Mouse (Mus musculus) midbrain, postnatal 0 days (tissue): Measurements from ENCODE around the gene Tchh. TPM values are rescaled to one million over a fixed set of nuclear protein-coding genes. Genes with fewer than 3 reads are reported as not detected.

ENCODE experiments used
- ATAC-seq: fragments of 200-750 bp; cut with Nextera tagmentation; 2 replicates; pipeline ENCODE4 v1.8.0; 2017; ENCODE audit warnings: moderate number of reproducible peaks, mild to moderate bottlenecking, moderate TSS enrichment, moderate library complexity; ENCODE audit not compliant: low FRiP score
- DNase-seq: peaks from one replicate; pipeline ENCODE4 v3.0.0-alpha.2; 2015; ENCODE audit warnings: low spot score
- H3K27ac ChIP-seq: fragments of 300-500 bp; sonication (generic); 2 replicates; pipeline ENCODE4 v1.5.1; 2014; ENCODE audit warnings: low read depth, mild to moderate bottlenecking, low read length, mixed read lengths
- H3K27me3 ChIP-seq: fragments of 300-500 bp; sonication (generic); 2 replicates; pipeline ENCODE4 v1.6.1; 2014; ENCODE audit warnings: low read length, control low read depth, mixed read lengths; ENCODE audit not compliant: insufficient read depth
- H3K36me3 ChIP-seq: fragments of 300-500 bp; sonication (generic); 2 replicates; pipeline ENCODE4 v1.6.1; 2014; ENCODE audit warnings: low read length, control low read depth, mixed read lengths; ENCODE audit not compliant: insufficient read depth
- H3K4me1 ChIP-seq: fragments of 300-500 bp; sonication (generic); 2 replicates; pipeline ENCODE4 v1.6.1; 2014; ENCODE audit warnings: mild to moderate bottlenecking, control low read depth, antibody characterized with exemption, low read length, mixed read lengths; ENCODE audit not compliant: insufficient read depth
- H3K4me2 ChIP-seq: fragments of 300-500 bp; sonication (generic); 2 replicates; pipeline ENCODE4 v1.6.1; 2014; ENCODE audit warnings: low read depth, mild to moderate bottlenecking, low read length, mixed read lengths; ENCODE audit not compliant: poor library complexity, severe bottlenecking
- H3K4me3 ChIP-seq: fragments of 300-500 bp; sonication (generic); 2 replicates; pipeline ENCODE4 v1.5.1; 2014; ENCODE audit warnings: low read depth, mild to moderate bottlenecking, low read length, moderate library complexity
- H3K9ac ChIP-seq: fragments of 300-500 bp; sonication (generic); replicated peaks from 2 replicates; pipeline ENCODE4 v1.6.1; 2014; ENCODE audit warnings: mild to moderate bottlenecking, low read length, moderate library complexity, mixed read lengths; ENCODE audit not compliant: poor library complexity, severe bottlenecking
- H3K9me3 ChIP-seq: fragments of 300-500 bp; sonication (generic); 2 replicates; pipeline ENCODE4 v1.6.1; 2016; ENCODE audit warnings: low read length, control low read depth
- CTCF ChIP-seq: IDR thresholded peaks from 2 replicates; pipeline ENCODE4 v1.5.1; 2016; ENCODE audit warnings: antibody characterized with exemption, mild to moderate bottlenecking
- WGBS: fragments of 180-500 bp; shearing (Covaris S2); extraction: QIAGEN DNeasy Blood & Tissue Kit; methylation state at CpG from one replicate; pipeline ENCODE4 v1.1.7; 2014; 5-methylcytosine and 5-hydroxymethylcytosine counted together
- polyA plus RNA-seq: library from polyadenylated mRNA; unstranded; fragments of >200 nt; fragmentation: Nextera tagmentation; extraction: Ambion mirVana; gene quantifications from 2 replicates; pipeline ENCODE4 v1.2.1, GENCODE M21; 2015
- total RNA-seq: library from RNA; depleted of rRNA; stranded (reverse); fragments of >200 nt; gene quantifications from 2 replicates; pipeline ENCODE4 v1.2.3, GENCODE M21; 2014

Gene Tchh
- total and polyA plus RNA-seq, 2 experiments from 2014 or later: 0.77 to 2.1 TPM

DNA sequence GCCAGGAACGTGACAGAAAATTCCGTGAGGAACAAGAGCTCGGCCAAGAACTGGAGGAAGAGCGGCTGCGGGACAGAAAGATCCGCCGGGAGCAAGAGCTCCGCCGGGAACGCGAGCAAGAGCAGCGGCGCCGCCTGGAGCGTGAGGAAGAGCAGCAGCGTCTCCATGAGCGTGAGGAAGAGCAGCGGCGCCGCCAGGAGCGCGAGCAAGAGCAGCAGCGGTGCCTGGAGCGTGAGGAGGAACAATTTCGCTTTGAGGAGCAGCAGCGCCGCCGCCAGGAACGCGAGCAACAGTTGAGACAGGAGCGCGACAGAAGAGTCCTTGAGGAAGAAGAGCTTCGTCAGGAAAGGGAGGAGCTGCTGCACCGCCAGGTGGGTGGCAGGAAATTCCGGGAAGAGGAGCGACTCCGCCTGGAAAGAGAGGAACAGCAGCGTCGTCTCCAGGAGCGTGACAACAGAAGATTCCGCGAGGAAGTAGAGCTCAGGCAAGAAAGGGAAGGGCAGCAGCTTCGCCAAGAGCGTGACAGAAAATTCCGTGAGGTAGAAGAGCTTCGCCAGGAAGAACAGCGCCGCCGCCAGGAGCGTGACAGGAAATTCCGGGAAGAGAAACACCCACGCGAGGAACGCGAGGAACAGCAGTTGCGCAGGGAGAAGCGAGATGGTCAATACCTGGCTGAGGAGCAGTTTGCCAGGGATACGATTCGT lies 5.2 kb downstream of the Tchh start:
- no peaks in the 10 kb centered on the region for H3K4me1 ChIP-seq
- H3K9me3 ChIP-seq: no peaks in the 10 kb centered on the region
- 0 out of 2 replicates have a peak, but pooled peaks cover 9% of the 10 kb centered on the region for H3K27me3 ChIP-seq
- H3K27ac ChIP-seq: no peak overlapping the region
- peak overlapping the region; percentile 62 for H3K4me3 ChIP-seq
- peak; percentile 77 for DNase-seq
- peak; percentile 47; the same call in 1 of the 2 replicates for ATAC-seq
- TF ChIP-seq CTCF: peak; percentile 64
- H3K9ac ChIP-seq: peak overlapping the region; percentile 33; the same call in 1 of the 2 replicates
- peak overlapping the region; percentile 94 for H3K4me2 ChIP-seq
- no peaks in the 10 kb centered on the region for H3K36me3 ChIP-seq
- under 1% methylated on average over 59 of the region's 59 CpGs for WGBS

DNA sequence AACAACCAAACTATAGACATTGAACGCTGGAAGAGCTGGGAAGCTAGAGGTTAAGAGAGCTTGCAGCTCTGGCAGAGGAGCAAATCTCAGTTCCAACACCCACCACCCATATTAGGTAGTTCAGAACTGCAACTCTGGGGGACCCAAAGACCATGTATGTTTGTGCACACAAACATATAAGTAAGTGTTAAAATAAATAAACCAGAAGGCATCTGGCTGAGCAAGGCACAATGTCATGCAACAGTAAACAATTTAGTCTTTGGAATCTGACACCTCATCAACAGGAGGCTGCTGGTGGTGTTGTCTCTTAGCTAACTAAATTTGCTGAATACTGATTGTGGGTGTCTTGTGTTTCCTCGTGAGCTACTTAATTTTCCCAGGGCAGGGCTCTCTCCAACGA lies 24.4 kb downstream of the Tchh start:
- Histone ChIP-seq H3K4me2 (no peak overlapping the region), H3K27ac (no peak overlapping the region), H3K9me3 (no peaks in the 10 kb centered on the region), H3K27me3 (no peaks in the 10 kb centered on the region), H3K9ac (no peak overlapping the region), H3K4me3 (no peak overlapping the region), H3K36me3 (no peaks in the 10 kb centered on the region), H3K4me1 (no peaks in the 10 kb centered on the region)
- ATAC-seq (no peak), DNase-seq (no peak)
- TF ChIP-seq CTCF: no peak
- 77% methylated on average over 3 of the region's 3 CpGs for WGBS

DNA sequence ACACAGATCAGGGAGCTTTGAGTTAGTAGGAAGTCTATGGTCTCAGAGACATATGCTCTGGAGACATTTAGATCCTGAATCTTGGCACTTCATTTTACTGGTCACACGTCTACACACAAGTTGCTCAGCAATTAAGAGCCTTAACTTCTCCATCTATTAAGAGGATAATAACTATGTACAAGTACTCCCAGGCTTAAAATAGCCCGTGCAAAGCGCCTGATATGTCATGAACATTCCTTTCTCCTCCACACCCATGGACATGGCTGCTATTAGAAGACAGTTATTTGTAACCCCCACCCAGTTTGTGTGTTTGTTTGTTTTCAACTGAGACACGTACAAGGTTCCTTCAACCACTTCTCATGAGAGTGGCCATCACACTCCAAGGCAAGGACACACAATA lies 25.0 kb downstream of the Tchh start:
- no peak for ATAC-seq
- no peak for TF ChIP-seq CTCF

DNA sequence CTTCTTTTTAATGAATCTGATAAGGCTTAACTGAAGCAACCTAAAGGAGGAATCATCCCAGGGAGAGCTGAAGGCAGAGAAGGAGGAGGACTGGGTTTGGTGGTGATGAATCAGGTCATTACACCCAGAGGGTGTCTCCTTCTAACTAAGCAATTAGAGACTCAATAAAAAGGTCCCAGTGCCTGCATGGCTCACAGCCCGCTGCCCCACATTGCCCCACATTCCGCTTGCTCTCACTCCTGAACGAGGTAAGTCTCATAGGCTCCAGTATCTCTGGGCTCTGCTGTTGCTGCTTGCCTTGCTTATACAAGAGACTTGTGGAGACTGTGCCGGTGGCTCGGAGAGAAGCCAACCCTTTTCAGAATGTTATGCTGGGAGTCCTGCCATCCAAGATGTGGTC lies 26.4 kb downstream of the Tchh start, which contains the start of gene Tchhl1:
Gene Tchhl1, plus strand, starts transcription at position 194 of the 400 bp plus-strand sequence.
- H3K27me3 ChIP-seq: no peaks in the 10 kb centered on the region
- H3K36me3 ChIP-seq: no peaks in the 10 kb centered on the region
- DNase-seq (peak; percentile 3), ATAC-seq (no peak)
- H3K4me3 ChIP-seq: no peak within 1 kb of the TSS
- TF ChIP-seq CTCF: no peak
- no peaks in the 10 kb centered on the region for H3K4me1 ChIP-seq
- no peak within 1 kb of the TSS for H3K9ac ChIP-seq
- 75% methylated on average over 5 of the region's 5 CpGs for WGBS
- H3K9me3 ChIP-seq: no peaks in the 10 kb centered on the region
- no peak within 1 kb of the TSS for H3K27ac ChIP-seq
- H3K4me2 ChIP-seq: no peak within 1 kb of the TSS

More for the DNA sequence above, 25.0 kb downstream of the Tchh start:
- Histone ChIP-seq H3K4me1 (no peaks in the 10 kb centered on the region), H3K27me3 (no peaks in the 10 kb centered on the region), H3K9me3 (no peaks in the 10 kb centered on the region), H3K9ac (no peak overlapping the region), H3K36me3 (no peaks in the 10 kb centered on the region), H3K4me2 (no peak overlapping the region), H3K27ac (no peak overlapping the region), H3K4me3 (no peak overlapping the region)
- 91% methylated on average over 4 of the region's 4 CpGs for WGBS
- no peak for DNase-seq

DNA sequence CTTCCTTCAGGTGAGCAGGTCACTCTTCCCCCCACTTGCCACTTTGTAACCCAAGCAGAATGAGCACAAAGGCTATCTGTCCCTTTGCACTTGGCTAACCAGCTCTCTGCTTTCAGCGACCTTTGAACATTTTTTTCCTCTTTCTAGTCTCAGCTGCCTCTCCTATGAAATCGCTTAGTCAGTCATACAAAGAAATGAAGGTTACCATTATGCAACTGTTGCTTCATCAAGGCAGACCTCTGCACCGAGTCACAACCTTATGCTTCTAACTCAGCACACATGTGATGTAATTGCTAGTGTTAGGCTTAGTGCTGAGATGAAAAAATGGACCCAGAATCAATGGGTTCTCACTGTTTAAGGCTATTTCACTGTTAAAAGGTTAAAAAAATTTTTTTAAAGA lies 27.5 kb downstream of the Tchh start:
- no peak for ATAC-seq
- Histone ChIP-seq H3K4me1 (no peaks in the 10 kb centered on the region), H3K9ac (no peak overlapping the region), H3K9me3 (no peaks in the 10 kb centered on the region), H3K27ac (no peak overlapping the region), H3K4me2 (no peak overlapping the region), H3K27me3 (no peaks in the 10 kb centered on the region), H3K36me3 (no peaks in the 10 kb centered on the region), H3K4me3 (no peak overlapping the region)
- TF ChIP-seq CTCF: no peak
- DNase-seq: no peak
- 79% methylated on average over 3 of the region's 3 CpGs for WGBS

DNA sequence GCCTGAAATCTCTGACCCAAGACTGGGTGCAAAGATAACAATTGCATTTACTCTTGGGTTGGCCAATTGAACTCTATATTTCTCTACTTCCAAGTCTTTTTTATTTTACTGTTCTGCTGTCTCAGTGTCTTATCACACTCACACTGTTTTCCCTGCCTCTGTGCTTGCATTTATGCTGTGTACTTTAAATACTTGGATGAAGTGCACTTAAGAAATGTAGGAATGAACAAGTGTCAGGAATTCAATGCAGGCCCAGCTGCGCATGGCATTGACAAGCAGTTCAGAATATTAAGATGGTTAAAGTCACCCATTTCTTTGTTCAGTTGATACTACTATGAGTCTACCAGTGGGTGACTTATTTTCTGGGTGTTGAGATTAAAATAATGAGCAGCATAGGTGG lies 37.9 kb downstream of the Tchh start:
- DNase-seq (no peak), ATAC-seq (no peak)
- Histone ChIP-seq H3K9me3 (no peaks in the 10 kb centered on the region), H3K9ac (no peak overlapping the region), H3K36me3 (no peaks in the 10 kb centered on the region), H3K27ac (no peak overlapping the region), H3K4me1 (no peaks in the 10 kb centered on the region), H3K4me3 (no peak overlapping the region), H3K4me2 (no peak overlapping the region), H3K27me3 (no peaks in the 10 kb centered on the region)
- 96% methylated on average over 1 of the region's 1 CpGs for WGBS
- TF ChIP-seq CTCF: no peak
